Mouse (Mus musculus): ENCODE measurements at regions not wholly inside any gene's neighbourhood (a gene's known extent, or its start where the extent isn't known, plus 50 kb on each side); places are given as distances from the start of the nearest gene placed in this dataset.

- Histone ChIP-seq H3K36me3 (ENCODE audit: control insufficient read depth, insufficient read depth, low read length) (no peaks in the 10 kb centered on the region), H3K4me3 (ENCODE audit: low read depth, low read length) (no peak overlapping the region), H3K9ac (ENCODE audit: low read length) (no peak overlapping the region), H3K27me3 (ENCODE audit: control insufficient read depth, insufficient read depth, low read length) (no peaks in the 10 kb centered on the region), H3K9me3 (ENCODE audit: control insufficient read depth, low read length) (no peaks in the 10 kb centered on the region), H3K4me1 (replicated peaks; ENCODE audit: control insufficient read depth, insufficient read depth, low read length) (no peaks in the 10 kb centered on the region), H3K27ac (ENCODE audit: low read depth, low read length) (no peak overlapping the region), H3K4me2 (ENCODE audit: low read depth, low read length, severe bottlenecking) (no peak overlapping the region)
- WGBS = 32% methylated on average over 11 of the region's 11 CpGs
- peak; percentile 81 for DNase-seq (ENCODE audit: low spot score)
- peak; percentile 87 for ATAC-seq (replicated peaks; ENCODE audit: low FRiP score)
These were observed 252.7 kb downstream of the Rergl start for GRCm38 (mm10) chr6:139248920-139249547.

GRCm38 (mm10) chr6:139226127-139226526, 275.6 kb downstream of the Rergl start:
- Histone ChIP-seq H3K4me3 (ENCODE audit: low read depth, low read length) (no peak overlapping the region), H3K9ac (ENCODE audit: low read length) (no peak overlapping the region), H3K27me3 (ENCODE audit: control insufficient read depth, insufficient read depth, low read length) (no peaks in the 10 kb centered on the region), H3K27ac (ENCODE audit: low read depth, low read length) (no peak overlapping the region), H3K4me1 (replicated peaks; ENCODE audit: control insufficient read depth, insufficient read depth, low read length) (no peaks in the 10 kb centered on the region), H3K9me3 (ENCODE audit: control insufficient read depth, low read length) (no peaks in the 10 kb centered on the region), H3K4me2 (ENCODE audit: low read depth, low read length, severe bottlenecking) (no peak overlapping the region), H3K36me3 (ENCODE audit: control insufficient read depth, insufficient read depth, low read length) (no peaks in the 10 kb centered on the region)
- 85% methylated on average over 1 of the region's 1 CpGs for WGBS
- DNase-seq (ENCODE audit: low spot score) (no peak), ATAC-seq (replicated peaks; ENCODE audit: low FRiP score) (no peak)

GRCm38 (mm10) chr6:139214488-139214887, 287.3 kb downstream of the Rergl start:
- no peaks in the 10 kb centered on the region for H3K36me3 ChIP-seq (ENCODE audit: control insufficient read depth, insufficient read depth, low read length)
- DNase-seq (ENCODE audit: low spot score) (no peak), ATAC-seq (replicated peaks; ENCODE audit: low FRiP score) (no peak)
- no peak overlapping the region for H3K9ac ChIP-seq (ENCODE audit: low read length)
- H3K4me1 ChIP-seq (replicated peaks; ENCODE audit: control insufficient read depth, insufficient read depth, low read length) = no peaks in the 10 kb centered on the region
- no peak overlapping the region for H3K4me3 ChIP-seq (ENCODE audit: low read depth, low read length)
- 79% methylated on average over 3 of the region's 3 CpGs for whole genome bisulfite sequencing
- H3K27ac ChIP-seq (ENCODE audit: low read depth, low read length) = no peak overlapping the region
- H3K27me3 ChIP-seq (ENCODE audit: control insufficient read depth, insufficient read depth, low read length) = no peaks in the 10 kb centered on the region
- no peaks in the 10 kb centered on the region for H3K9me3 ChIP-seq (ENCODE audit: control insufficient read depth, low read length)
- H3K4me2 ChIP-seq (ENCODE audit: low read depth, low read length, severe bottlenecking) = no peak overlapping the region

GRCm38 (mm10) chr6:139210256-139210655, 291.5 kb downstream of the Rergl start:
- 54% methylated on average over 2 of the region's 2 CpGs for WGBS
- Histone ChIP-seq H3K4me3 (ENCODE audit: low read depth, low read length) (no peak overlapping the region), H3K4me2 (ENCODE audit: low read depth, low read length, severe bottlenecking) (no peak overlapping the region), H3K9ac (ENCODE audit: low read length) (no peak overlapping the region), H3K36me3 (ENCODE audit: control insufficient read depth, insufficient read depth, low read length) (no peaks in the 10 kb centered on the region), H3K27ac (ENCODE audit: low read depth, low read length) (no peak overlapping the region), H3K9me3 (ENCODE audit: control insufficient read depth, low read length) (no peaks in the 10 kb centered on the region), H3K4me1 (replicated peaks; ENCODE audit: control insufficient read depth, insufficient read depth, low read length) (no peaks in the 10 kb centered on the region), H3K27me3 (ENCODE audit: control insufficient read depth, insufficient read depth, low read length) (no peaks in the 10 kb centered on the region)
- DNase-seq (ENCODE audit: low spot score) (no peak), ATAC-seq (replicated peaks; ENCODE audit: low FRiP score) (0 out of 2 replicates have a peak, but pooled peaks have one; percentile 33)

- H3K9ac ChIP-seq (ENCODE audit: low read length) = no peak overlapping the region
- no peaks in the 10 kb centered on the region for H3K36me3 ChIP-seq (ENCODE audit: control insufficient read depth, insufficient read depth, low read length)
- no peak overlapping the region for H3K27ac ChIP-seq (ENCODE audit: low read depth, low read length)
- H3K9me3 ChIP-seq (ENCODE audit: control insufficient read depth, low read length) = no peaks in the 10 kb centered on the region
- no peak overlapping the region for H3K4me3 ChIP-seq (ENCODE audit: low read depth, low read length)
- ATAC-seq (replicated peaks; ENCODE audit: low FRiP score) (no peak), DNase-seq (ENCODE audit: low spot score) (no peak)
- H3K4me1 ChIP-seq (replicated peaks; ENCODE audit: control insufficient read depth, insufficient read depth, low read length) = no peaks in the 10 kb centered on the region
- H3K4me2 ChIP-seq (ENCODE audit: low read depth, low read length, severe bottlenecking) = no peak overlapping the region
- no peaks in the 10 kb centered on the region for H3K27me3 ChIP-seq (ENCODE audit: control insufficient read depth, insufficient read depth, low read length)
- whole genome bisulfite sequencing = 86% methylated on average over 4 of the region's 4 CpGs
These were observed 303.2 kb downstream of the Rergl start for GRCm38 (mm10) chr6:139198601-139199000.

- no peaks in the 10 kb centered on the region for H3K4me1 ChIP-seq (replicated peaks; ENCODE audit: control insufficient read depth, insufficient read depth, low read length)
- H3K9me3 ChIP-seq (ENCODE audit: control insufficient read depth, low read length) = no peaks in the 10 kb centered on the region
- no peak overlapping the region for H3K9ac ChIP-seq (ENCODE audit: low read length)
- DNase-seq (ENCODE audit: low spot score) = no peak
- no peak overlapping the region for H3K4me2 ChIP-seq (ENCODE audit: low read depth, low read length, severe bottlenecking)
- no peak overlapping the region for H3K4me3 ChIP-seq (ENCODE audit: low read depth, low read length)
- H3K27ac ChIP-seq (ENCODE audit: low read depth, low read length) = no peak overlapping the region
- ATAC-seq (replicated peaks; ENCODE audit: low FRiP score) = no peak
- H3K36me3 ChIP-seq (ENCODE audit: control insufficient read depth, insufficient read depth, low read length) = no peaks in the 10 kb centered on the region
- no peaks in the 10 kb centered on the region for H3K27me3 ChIP-seq (ENCODE audit: control insufficient read depth, insufficient read depth, low read length)
- WGBS = 76% methylated on average over 8 of the region's 8 CpGs
These were observed 315.3 kb downstream of the Rergl start for GRCm38 (mm10) chr6:139186431-139186830.

DNA sequence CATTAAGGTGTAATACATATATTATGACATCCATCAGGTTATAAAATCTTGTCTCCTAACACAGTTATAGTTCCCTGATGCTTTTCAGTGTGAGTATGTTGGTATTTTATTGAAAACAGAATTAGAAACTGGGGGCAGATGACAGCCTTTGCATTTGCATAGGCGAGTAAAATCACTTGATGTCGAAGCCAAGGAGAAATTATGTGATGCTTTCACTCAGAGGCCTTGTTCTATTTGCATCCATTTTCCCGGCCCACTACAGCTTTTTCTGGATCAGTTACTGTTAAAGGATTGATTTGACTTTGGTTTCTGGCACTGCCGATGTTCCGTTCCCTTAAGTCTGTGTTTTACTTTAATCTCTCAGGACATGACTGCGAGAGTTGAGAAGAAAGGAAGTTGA, 341.4 kb downstream of the Rergl start:
- WGBS = 89% methylated on average over 6 of the region's 6 CpGs
- ATAC-seq (replicated peaks; ENCODE audit: low FRiP score) = no peak
- Histone ChIP-seq H3K36me3 (ENCODE audit: control insufficient read depth, insufficient read depth, low read length) (no peaks in the 10 kb centered on the region), H3K4me3 (ENCODE audit: low read depth, low read length) (no peak overlapping the region), H3K27ac (ENCODE audit: low read depth, low read length) (no peak overlapping the region), H3K9me3 (ENCODE audit: control insufficient read depth, low read length) (no peaks in the 10 kb centered on the region), H3K4me2 (ENCODE audit: low read depth, low read length, severe bottlenecking) (no peak overlapping the region), H3K27me3 (ENCODE audit: control insufficient read depth, insufficient read depth, low read length) (no peaks in the 10 kb centered on the region), H3K4me1 (replicated peaks; ENCODE audit: control insufficient read depth, insufficient read depth, low read length) (no peaks in the 10 kb centered on the region), H3K9ac (ENCODE audit: low read length) (no peak overlapping the region)
- DNase-seq (ENCODE audit: low spot score) = no peak

DNA sequence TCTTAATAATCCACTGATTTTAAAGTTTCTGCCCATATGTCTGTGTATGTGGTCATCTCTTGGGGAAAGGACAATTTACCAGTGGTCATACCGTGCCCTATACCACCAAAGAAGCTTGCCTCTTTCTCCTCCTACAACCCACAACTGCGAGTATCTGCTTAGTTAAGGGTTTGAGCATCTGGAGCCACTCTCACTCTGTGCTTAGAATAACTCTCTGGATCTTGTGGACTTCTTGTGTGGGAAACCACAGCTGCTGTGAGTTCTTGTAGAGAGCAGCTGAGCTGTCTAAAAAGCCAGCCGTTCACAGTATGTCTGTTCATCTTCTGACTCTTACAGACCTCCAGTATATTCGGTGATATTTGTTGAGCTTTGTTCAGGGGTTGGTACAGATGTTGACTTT, 342.0 kb downstream of the Rergl start:
- Histone ChIP-seq H3K4me1 (replicated peaks; ENCODE audit: control insufficient read depth, insufficient read depth, low read length) (no peaks in the 10 kb centered on the region), H3K27me3 (ENCODE audit: control insufficient read depth, insufficient read depth, low read length) (no peaks in the 10 kb centered on the region), H3K36me3 (ENCODE audit: control insufficient read depth, insufficient read depth, low read length) (no peaks in the 10 kb centered on the region), H3K4me2 (ENCODE audit: low read depth, low read length, severe bottlenecking) (no peak overlapping the region), H3K27ac (ENCODE audit: low read depth, low read length) (no peak overlapping the region), H3K4me3 (ENCODE audit: low read depth, low read length) (no peak overlapping the region), H3K9me3 (ENCODE audit: control insufficient read depth, low read length) (no peaks in the 10 kb centered on the region), H3K9ac (ENCODE audit: low read length) (no peak overlapping the region)
- ATAC-seq (replicated peaks; ENCODE audit: low FRiP score) (no peak), DNase-seq (ENCODE audit: low spot score) (no peak)
- 87% methylated on average over 4 of the region's 4 CpGs for WGBS

- WGBS = 86% methylated on average over 1 of the region's 1 CpGs
- ATAC-seq (replicated peaks; ENCODE audit: low FRiP score) = no peak
- no peak overlapping the region for H3K4me3 ChIP-seq (ENCODE audit: low read depth, low read length)
- H3K27ac ChIP-seq (ENCODE audit: low read depth, low read length) = no peak overlapping the region
- no peaks in the 10 kb centered on the region for H3K4me1 ChIP-seq (replicated peaks; ENCODE audit: control insufficient read depth, insufficient read depth, low read length)
- no peaks in the 10 kb centered on the region for H3K9me3 ChIP-seq (ENCODE audit: control insufficient read depth, low read length)
- no peaks in the 10 kb centered on the region for H3K36me3 ChIP-seq (ENCODE audit: control insufficient read depth, insufficient read depth, low read length)
- no peak overlapping the region for H3K4me2 ChIP-seq (ENCODE audit: low read depth, low read length, severe bottlenecking)
- H3K27me3 ChIP-seq (ENCODE audit: control insufficient read depth, insufficient read depth, low read length) = no peaks in the 10 kb centered on the region
- no peak for DNase-seq (ENCODE audit: low spot score)
- H3K9ac ChIP-seq (ENCODE audit: low read length) = no peak overlapping the region
These were observed 347.0 kb downstream of the Rergl start for GRCm38 (mm10) chr6:139154802-139155201.

All from forebrain, embryonic 11.5 days (tissue).